Mouse (Mus musculus): ENCODE measurements around the gene Erlin1. TPM values are rescaled to one million over a fixed set of nuclear protein-coding genes. Genes with fewer than 3 reads are reported as not detected.

Gene Erlin1
- 73.4 and 78.4 TPM in 2 replicates for total RNA-seq (2014; fragmentation: Nextera tagmentation)
- total RNA-seq (2017) = 51.1 and 56.5 TPM in 2 replicates

GRCm38 (mm10) chr19:44069121-44069913 lies at the start of gene Erlin1:
TSS of gene Erlin1 (minus strand) at chr19:44069785.
- peak; percentile 89 for ATAC-seq (replicated peaks; ENCODE audit: poor library complexity, severe bottlenecking)

- ATAC-seq (replicated peaks; ENCODE audit: poor library complexity, severe bottlenecking) = peak; percentile 42
These were observed 48.2 kb upstream of the Erlin1 start for GRCm38 (mm10) chr19:44117793-44118192.

- ATAC-seq (replicated peaks; ENCODE audit: poor library complexity, severe bottlenecking) = no peak
These were observed 42.1 kb upstream of the Erlin1 start for GRCm38 (mm10) chr19:44111706-44112105.

- ATAC-seq (replicated peaks; ENCODE audit: poor library complexity, severe bottlenecking) = no peak
These were observed 40.8 kb upstream of the Erlin1 start for GRCm38 (mm10) chr19:44110356-44110755.

- no peak for ATAC-seq (replicated peaks; ENCODE audit: poor library complexity, severe bottlenecking)
These were observed 39.4 kb upstream of the Erlin1 start for GRCm38 (mm10) chr19:44108996-44109395.

- ATAC-seq (replicated peaks; ENCODE audit: poor library complexity, severe bottlenecking) = peak; percentile 8; the same call in 1 of the 2 replicates
These were observed 38.3 kb upstream of the Erlin1 start for GRCm38 (mm10) chr19:44107661-44108521.

- peak; percentile 95 for ATAC-seq (replicated peaks; ENCODE audit: poor library complexity, severe bottlenecking)
These were observed 37.5 kb upstream of the Erlin1 start, which contains the start of gene Chuk for GRCm38 (mm10) chr19:44106831-44107660. TSS of gene Chuk (minus strand) at chr19:44107480.

- ATAC-seq (replicated peaks; ENCODE audit: poor library complexity, severe bottlenecking) = peak; percentile 42; the same call in 1 of the 2 replicates
These were observed 34.8 kb upstream of the Erlin1 start for GRCm38 (mm10) chr19:44104393-44104792.

- no peak for ATAC-seq (replicated peaks; ENCODE audit: poor library complexity, severe bottlenecking)
These were observed 33.4 kb upstream of the Erlin1 start for GRCm38 (mm10) chr19:44103001-44103400.

GRCm38 (mm10) chr19:44100840-44101239 lies 31.3 kb upstream of the Erlin1 start:
- ATAC-seq (replicated peaks; ENCODE audit: poor library complexity, severe bottlenecking) = no peak

GRCm38 (mm10) chr19:44086278-44086677 lies 16.7 kb upstream of the Erlin1 start:
- ATAC-seq (replicated peaks; ENCODE audit: poor library complexity, severe bottlenecking) = no peak

GRCm38 (mm10) chr19:44080920-44081319 lies 11.3 kb upstream of the Erlin1 start:
- no peak for ATAC-seq (replicated peaks; ENCODE audit: poor library complexity, severe bottlenecking)

GRCm38 (mm10) chr19:44080023-44080422 lies 10.4 kb upstream of the Erlin1 start:
- no peak for ATAC-seq (replicated peaks; ENCODE audit: poor library complexity, severe bottlenecking)

GRCm38 (mm10) chr19:44077024-44077423 lies 7.4 kb upstream of the Erlin1 start:
- ATAC-seq (replicated peaks; ENCODE audit: poor library complexity, severe bottlenecking) = no peak

GRCm38 (mm10) chr19:44076457-44076856 lies 6.9 kb upstream of the Erlin1 start:
- no peak for ATAC-seq (replicated peaks; ENCODE audit: poor library complexity, severe bottlenecking)

GRCm38 (mm10) chr19:44074986-44075385 lies 5.4 kb upstream of the Erlin1 start:
- no peak for ATAC-seq (replicated peaks; ENCODE audit: poor library complexity, severe bottlenecking)

- no peak for ATAC-seq (replicated peaks; ENCODE audit: poor library complexity, severe bottlenecking)
These were observed 1.6 kb upstream of the Erlin1 start for GRCm38 (mm10) chr19:44071166-44071565.

- ATAC-seq (replicated peaks; ENCODE audit: poor library complexity, severe bottlenecking) = no peak
These were observed 288 bp upstream of the Erlin1 start for GRCm38 (mm10) chr19:44069914-44070232.

- no peak for ATAC-seq (replicated peaks; ENCODE audit: poor library complexity, severe bottlenecking)
These were observed 1.4 kb downstream of the Erlin1 start for GRCm38 (mm10) chr19:44068232-44068631.

GRCm38 (mm10) chr19:44067323-44068049 lies 2.1 kb downstream of the Erlin1 start:
- ATAC-seq (replicated peaks; ENCODE audit: poor library complexity, severe bottlenecking) = peak; percentile 68

Measured in granulocyte monocyte progenitor cell, adult 5-6 weeks (primary cell).